21 mouse cellular contexts compared by ENCODE assay signal in the genomic region with DNA sequence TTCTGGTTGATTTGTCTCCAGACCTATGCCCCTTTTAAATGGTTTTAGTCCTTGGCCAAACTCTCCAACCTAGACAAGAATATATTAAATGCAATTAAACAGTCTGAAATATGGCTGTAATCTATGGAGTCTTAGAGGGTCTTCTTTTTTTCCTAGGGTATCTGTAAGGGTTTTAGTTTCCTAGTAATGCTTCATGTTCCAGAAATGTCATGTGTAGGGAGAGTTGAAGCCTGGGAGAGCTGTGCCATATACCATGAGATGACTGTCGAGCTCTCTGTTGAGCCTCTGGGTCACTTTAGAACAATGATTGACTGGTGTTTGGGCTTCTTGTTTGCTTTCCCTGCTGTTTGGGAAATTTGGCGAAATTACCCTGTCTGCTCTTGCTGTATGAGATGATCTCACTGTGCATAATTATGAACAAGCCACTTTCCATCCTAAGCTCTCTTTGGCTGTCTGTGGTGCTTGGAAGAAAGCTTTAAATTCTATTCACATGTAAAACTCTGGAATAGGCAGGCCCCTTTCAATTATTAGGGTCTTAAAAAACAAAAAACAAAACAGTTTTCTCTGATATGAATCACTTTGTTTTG.
DNase-seq lines count a peak whose midpoint lies in the region; ATAC-seq lines count a peak whose summit lies in the region.
"Had no signal": no experiment of that assay in that cellular context is flagged by ENCODE, and none has a peak within 500 bp of the region (broad histone marks: within the 10 kb centered on the region; RNA-seq: fewer than 3 reads in every experiment).

No protein-coding gene starts in this region.

- no peak overlapping the region for H3K27ac ChIP-seq in forebrain, embryonic 12.5 days
- H3K27ac ChIP-seq in forebrain, embryonic 15.5 days (replicated peaks), result no peak overlapping the region
- no peak overlapping the region for H3K27ac ChIP-seq in kidney, embryonic 14.5 days (ENCODE audit: low read depth, low read length)
- H3K27ac ChIP-seq in midbrain, embryonic 12.5 days (replicated peaks), result no peak overlapping the region
- H3K27ac ChIP-seq in midbrain, embryonic 16.5 days (ENCODE audit: low read length), result no peak overlapping the region
- H3K27ac ChIP-seq: embryonic facial prominence, embryonic 13.5 days; heart, embryonic 10.5 days; hindbrain, embryonic 12.5 days; intestine, embryonic 15.5 days had no signal

- peaks cover 6% of the 10 kb centered on the region for H3K4me1 ChIP-seq in forebrain, embryonic 12.5 days
- peaks cover 10% of the 10 kb centered on the region for H3K4me1 ChIP-seq in forebrain, embryonic 15.5 days
- no peaks in the 10 kb centered on the region for H3K4me1 ChIP-seq in kidney, embryonic 14.5 days (ENCODE audit: control insufficient read depth, insufficient read depth, low read length)
- peaks cover 2% of the 10 kb centered on the region for H3K4me1 ChIP-seq in midbrain, embryonic 12.5 days
- peaks cover 2% of the 10 kb centered on the region; the same call in 1 of the 2 replicates for H3K4me1 ChIP-seq in midbrain, embryonic 16.5 days (ENCODE audit: control insufficient read depth, insufficient read depth, low read length)
- H3K4me1 ChIP-seq: embryonic facial prominence, embryonic 13.5 days; heart, embryonic 10.5 days; intestine, embryonic 15.5 days had no signal

- H3K9me3 ChIP-seq in forebrain, embryonic 12.5 days, result no peaks in the 10 kb centered on the region
- H3K9me3 ChIP-seq in forebrain, embryonic 15.5 days, result no peaks in the 10 kb centered on the region
- H3K9me3 ChIP-seq in kidney, embryonic 14.5 days (ENCODE audit: control insufficient read depth, low read length), result no peaks in the 10 kb centered on the region
- no peaks in the 10 kb centered on the region for H3K9me3 ChIP-seq in midbrain, embryonic 12.5 days
- no peaks in the 10 kb centered on the region for H3K9me3 ChIP-seq in midbrain, embryonic 16.5 days (replicated peaks; ENCODE audit: control insufficient read depth, low read length, poor library complexity, severe bottlenecking)
- H3K9me3 ChIP-seq: embryonic facial prominence, embryonic 13.5 days; heart, embryonic 10.5 days; hindbrain, embryonic 12.5 days; intestine, embryonic 15.5 days had no signal

- no peak overlapping the region for H3K4me3 ChIP-seq in forebrain, embryonic 12.5 days (replicated peaks)
- H3K4me3 ChIP-seq in forebrain, embryonic 15.5 days, result no peak overlapping the region
- H3K4me3 ChIP-seq in kidney, embryonic 14.5 days (ENCODE audit: low read length), result no peak overlapping the region
- no peak overlapping the region for H3K4me3 ChIP-seq in midbrain, embryonic 12.5 days
- no peak overlapping the region for H3K4me3 ChIP-seq in midbrain, embryonic 16.5 days (ENCODE audit: low read depth, low read length)
- H3K4me3 ChIP-seq: embryonic facial prominence, embryonic 13.5 days; heart, embryonic 10.5 days; hindbrain, embryonic 12.5 days; intestine, embryonic 15.5 days had no signal

- H3K4me2 ChIP-seq in forebrain, embryonic 12.5 days, result no peak overlapping the region
- H3K4me2 ChIP-seq in forebrain, embryonic 15.5 days (replicated peaks), result no peak overlapping the region
- H3K4me2 ChIP-seq in kidney, embryonic 14.5 days (replicated peaks; ENCODE audit: low read depth, low read length), result no peak overlapping the region
- H3K4me2 ChIP-seq in midbrain, embryonic 12.5 days (replicated peaks), result no peak overlapping the region
- H3K4me2 ChIP-seq in midbrain, embryonic 16.5 days (ENCODE audit: low read length), result no peak overlapping the region
- H3K4me2 ChIP-seq: embryonic facial prominence, embryonic 13.5 days; hindbrain, embryonic 12.5 days; intestine, embryonic 15.5 days had no signal

- no peak overlapping the region for H3K9ac ChIP-seq in forebrain, embryonic 12.5 days
- H3K9ac ChIP-seq in forebrain, embryonic 15.5 days (replicated peaks), result no peak overlapping the region
- no peak overlapping the region for H3K9ac ChIP-seq in kidney, embryonic 14.5 days (ENCODE audit: low read depth, low read length)
- H3K9ac ChIP-seq in midbrain, embryonic 12.5 days (replicated peaks), result no peak overlapping the region
- H3K9ac ChIP-seq in midbrain, embryonic 16.5 days (ENCODE audit: low read depth, low read length), result no peak overlapping the region
- H3K9ac ChIP-seq: embryonic facial prominence, embryonic 13.5 days; hindbrain, embryonic 12.5 days; intestine, embryonic 15.5 days had no signal

- ATAC-seq in forebrain, embryonic 12.5 days (ENCODE audit: low FRiP score), result peak; percentile 27; the same call in 1 of the 2 replicates
- no peak; the same call in 1 of the 2 replicates for ATAC-seq in forebrain, embryonic 15.5 days (replicated peaks)
- ATAC-seq in kidney, embryonic 14.5 days (ENCODE audit: low FRiP score, low TSS enrichment), result peak; percentile 76
- peak; percentile 34; the same call in 1 of the 2 replicates for ATAC-seq in midbrain, embryonic 12.5 days (ENCODE audit: low FRiP score, low read depth)
- ATAC-seq in midbrain, embryonic 16.5 days, result no peak
- ATAC-seq: CD4-positive, CD25-positive, alpha-beta regulatory T cell, adult 4 months; intestine, embryonic 15.5 days had no signal

- H3K27me3 ChIP-seq in forebrain, embryonic 12.5 days, result no peaks in the 10 kb centered on the region
- no peaks in the 10 kb centered on the region for H3K27me3 ChIP-seq in forebrain, embryonic 15.5 days
- H3K27me3 ChIP-seq in kidney, embryonic 14.5 days (ENCODE audit: control insufficient read depth, insufficient read depth, low read length), result no peaks in the 10 kb centered on the region
- H3K27me3 ChIP-seq in midbrain, embryonic 12.5 days, result no peaks in the 10 kb centered on the region
- H3K27me3 ChIP-seq in midbrain, embryonic 16.5 days (ENCODE audit: control insufficient read depth, insufficient read depth, low read depth, low read length), result no peaks in the 10 kb centered on the region
- H3K27me3 ChIP-seq: embryonic facial prominence, embryonic 13.5 days; hindbrain, embryonic 12.5 days; intestine, embryonic 15.5 days had no signal

- H3K36me3 ChIP-seq in forebrain, embryonic 12.5 days (replicated peaks), result no peaks in the 10 kb centered on the region
- no peaks in the 10 kb centered on the region for H3K36me3 ChIP-seq in forebrain, embryonic 15.5 days
- H3K36me3 ChIP-seq in kidney, embryonic 14.5 days (ENCODE audit: control insufficient read depth, insufficient read depth, low read length), result no peaks in the 10 kb centered on the region
- H3K36me3 ChIP-seq in midbrain, embryonic 12.5 days, result no peaks in the 10 kb centered on the region
- no peaks in the 10 kb centered on the region for H3K36me3 ChIP-seq in midbrain, embryonic 16.5 days (ENCODE audit: control insufficient read depth, insufficient read depth, low read length)
- H3K36me3 ChIP-seq: embryonic facial prominence, embryonic 13.5 days; heart, embryonic 10.5 days; hindbrain, embryonic 12.5 days; intestine, embryonic 15.5 days had no signal

- WGBS in forebrain, embryonic 12.5 days, result 46% methylated on average over 2 of the region's 2 CpGs
- 16% methylated on average over 2 of the region's 2 CpGs for WGBS in forebrain, embryonic 15.5 days
- 36% methylated on average over 2 of the region's 2 CpGs for WGBS in kidney, embryonic 14.5 days
- WGBS in midbrain, embryonic 12.5 days, result 54% methylated on average over 2 of the region's 2 CpGs
- 49% methylated on average over 2 of the region's 2 CpGs for WGBS in midbrain, embryonic 16.5 days

- DNase-seq in kidney, adult 9 months, result no peak
- DNase-seq in urinary bladder, postnatal 10 days (ENCODE audit: low spot score), result no peak
- DNase-seq: adrenal gland, postnatal 10 days; B cell, adult 2 months; cerebellum, adult 18-20 months; cerebellum, adult 9-11 months; cerebellum, postnatal 36 days; gastrocnemius, postnatal 10 days; heart, adult 18-20 months; heart, postnatal 10 days; heart, postnatal 4 days had no signal

Comparison
In these comparisons a context has a peak if more than half of its experiments do, and no peak if none do; other contexts are left out.
1. ATAC-seq: peak in forebrain, embryonic 12.5 days (single experiment), kidney, embryonic 14.5 days (single experiment) and midbrain, embryonic 12.5 days (single experiment); none in forebrain, embryonic 15.5 days (single experiment) and midbrain, embryonic 16.5 days (single experiment).